Mouse (Mus musculus) frontal cortex, adult 2 months (tissue): ENCODE measurements around the gene Tmem30c. TPM values are rescaled to one million over a fixed set of nuclear protein-coding genes. Genes with fewer than 3 reads are reported as not detected.

Experiments
- DNase-seq, 2 experiments: peaks; one replicate each; pipeline ENCODE4 v3.0.0; 2022; ENCODE audit warnings: low spot score in 1 of 2; ENCODE audit errors: extremely low spot score in 1 of 2
- polyA plus RNA-seq: library from polyadenylated mRNA; depleted of rRNA; stranded (reverse); fragments of >200 nt; gene quantifications from 2 replicates; pipeline ENCODE4 v1.2.3, GENCODE M21; 2012

Gene Tmem30c
- polyA plus RNA-seq, 1 experiment = 1.7 TPM

DNA sequence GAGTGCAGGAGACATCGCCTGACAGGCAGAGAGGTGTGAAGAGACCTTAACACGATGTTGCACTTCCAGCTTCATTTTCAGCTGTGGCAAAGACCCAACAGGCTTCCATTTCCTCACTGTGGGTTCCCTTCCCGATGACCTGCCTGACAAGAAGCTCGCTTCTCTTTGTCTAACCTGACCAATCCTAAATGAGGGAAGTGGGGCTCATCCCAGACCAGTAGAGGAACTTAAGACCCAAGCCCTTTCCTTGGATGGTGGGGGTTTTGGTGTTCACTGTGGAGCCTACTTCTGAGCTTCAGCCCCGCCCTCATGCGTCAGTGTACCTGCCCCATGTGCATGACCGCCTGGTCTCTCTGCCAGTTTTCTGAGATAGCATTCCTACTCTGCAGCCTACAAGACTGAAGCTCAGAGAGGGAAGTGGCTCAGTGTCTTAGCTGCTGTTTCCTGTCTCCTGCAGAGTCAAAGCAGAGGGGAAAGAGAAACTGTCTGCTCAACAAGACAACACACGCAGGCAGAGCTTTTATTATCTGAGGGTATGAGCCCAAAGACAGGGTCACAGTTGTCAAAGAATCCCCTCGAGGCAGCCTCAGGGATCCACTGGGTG lies 8.9 kb upstream of the Tmem30c start:
- DNase-seq = no peak

DNA sequence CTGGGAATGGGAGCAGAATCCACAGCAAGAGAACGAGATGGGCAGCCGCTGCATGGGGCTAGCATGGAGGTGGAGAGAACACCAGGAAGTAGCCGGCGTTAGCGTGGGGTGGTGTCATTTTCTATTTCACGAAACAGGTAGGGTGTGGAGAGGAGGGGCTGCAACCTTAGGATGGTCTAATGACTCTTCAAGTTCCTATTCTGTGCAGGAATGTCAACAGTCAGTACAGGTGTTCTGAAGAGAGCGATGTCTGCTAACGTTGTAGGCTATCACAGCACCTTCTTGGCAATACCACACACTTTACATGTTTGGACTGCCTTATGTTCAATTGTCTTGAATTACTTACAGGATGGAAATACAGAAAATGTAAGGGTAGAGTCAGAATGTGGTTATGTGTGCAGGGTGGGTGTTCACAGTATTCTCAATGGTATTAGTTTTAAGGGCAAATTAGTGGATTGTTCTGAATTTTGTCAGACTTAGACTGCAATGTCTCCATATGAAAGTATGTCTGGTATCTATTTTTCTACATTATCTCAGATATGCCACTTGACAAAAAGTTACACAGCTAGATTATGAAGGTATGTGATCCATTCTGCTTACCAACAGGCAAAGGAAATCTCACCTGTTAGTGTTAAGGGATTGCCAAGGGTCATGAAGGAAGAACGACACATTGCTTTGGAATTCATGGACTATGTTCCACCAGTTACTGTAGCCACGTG lies 2.7 kb upstream of the Tmem30c start:
- no peak for DNase-seq

- DNase-seq = no peak
Measured at GRCm38 (mm10) chr16:57292296-57292695, 369 bp downstream of the Tmem30c start.

- no peak for DNase-seq
Measured at GRCm38 (mm10) chr16:57291696-57292095, 969 bp downstream of the Tmem30c start.

DNA sequence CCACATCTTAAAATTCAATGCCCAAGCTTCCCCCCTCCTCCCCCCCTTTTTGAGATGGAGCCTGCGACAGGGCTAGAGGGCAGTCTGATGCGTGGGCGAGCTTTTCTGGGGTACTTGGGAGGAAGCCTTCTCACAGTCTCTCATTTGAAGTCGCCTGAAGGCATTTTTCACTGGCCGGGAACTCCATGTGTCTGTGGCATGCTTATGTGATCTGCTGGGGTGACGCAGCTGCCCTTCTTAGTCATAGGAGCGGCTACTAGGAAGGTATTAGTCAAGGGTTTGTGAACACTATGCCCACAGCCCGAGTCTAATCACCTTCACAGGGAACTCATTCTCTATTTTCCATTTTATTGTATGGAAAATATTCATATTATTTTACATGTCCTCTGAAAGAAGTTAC lies 11.2 kb downstream of the Tmem30c start:
- DNase-seq = no peak

DNA sequence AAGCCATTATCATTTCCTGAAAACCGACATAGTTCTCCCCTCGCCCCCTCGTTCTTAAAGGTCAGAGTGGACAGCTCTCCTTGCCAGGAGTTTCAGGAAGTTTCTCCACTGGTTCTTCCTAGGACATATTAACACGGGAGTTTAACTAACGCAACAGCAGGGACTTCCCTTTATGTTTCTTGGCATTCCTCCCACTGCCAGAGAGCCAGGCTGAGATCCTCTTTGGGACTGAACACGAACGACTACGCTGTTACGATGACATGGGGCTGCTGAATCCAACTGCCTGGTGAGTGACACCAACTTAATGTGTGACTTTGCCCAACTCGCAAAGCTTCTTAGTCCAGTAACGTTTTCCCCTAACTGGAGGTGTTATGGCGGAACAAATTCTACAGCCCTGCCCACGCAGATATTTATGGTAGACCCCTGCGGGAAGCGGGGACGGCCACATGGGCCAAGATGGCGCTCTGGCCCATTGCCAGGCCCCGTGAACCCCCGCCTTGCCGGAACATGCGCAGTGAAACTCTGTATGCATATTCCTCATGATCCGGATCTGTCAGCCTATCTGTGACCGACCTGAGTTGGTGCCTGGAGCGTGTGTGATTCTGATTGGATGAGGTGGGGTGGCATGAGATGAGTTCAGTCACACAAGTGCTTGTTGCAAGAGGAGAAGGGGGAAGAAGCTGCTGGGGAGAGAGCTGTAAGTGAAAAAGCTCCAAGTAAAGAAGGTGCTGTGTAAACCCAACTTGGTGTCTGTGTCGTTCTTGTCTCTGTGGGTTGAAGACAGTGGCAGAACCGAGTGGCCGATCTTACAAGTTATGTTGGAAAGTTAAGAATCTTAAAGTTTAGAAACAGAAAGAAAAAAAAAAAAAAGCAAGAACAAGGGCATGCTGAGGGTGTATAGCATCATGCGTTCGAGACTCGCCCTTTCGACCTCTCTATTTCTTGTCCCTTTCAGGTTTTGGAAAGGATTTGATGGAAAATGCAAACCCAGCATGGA lies 12.1 kb downstream of the Tmem30c start:
- peak in 1 of 2 experiments; percentile 11 for DNase-seq

DNA sequence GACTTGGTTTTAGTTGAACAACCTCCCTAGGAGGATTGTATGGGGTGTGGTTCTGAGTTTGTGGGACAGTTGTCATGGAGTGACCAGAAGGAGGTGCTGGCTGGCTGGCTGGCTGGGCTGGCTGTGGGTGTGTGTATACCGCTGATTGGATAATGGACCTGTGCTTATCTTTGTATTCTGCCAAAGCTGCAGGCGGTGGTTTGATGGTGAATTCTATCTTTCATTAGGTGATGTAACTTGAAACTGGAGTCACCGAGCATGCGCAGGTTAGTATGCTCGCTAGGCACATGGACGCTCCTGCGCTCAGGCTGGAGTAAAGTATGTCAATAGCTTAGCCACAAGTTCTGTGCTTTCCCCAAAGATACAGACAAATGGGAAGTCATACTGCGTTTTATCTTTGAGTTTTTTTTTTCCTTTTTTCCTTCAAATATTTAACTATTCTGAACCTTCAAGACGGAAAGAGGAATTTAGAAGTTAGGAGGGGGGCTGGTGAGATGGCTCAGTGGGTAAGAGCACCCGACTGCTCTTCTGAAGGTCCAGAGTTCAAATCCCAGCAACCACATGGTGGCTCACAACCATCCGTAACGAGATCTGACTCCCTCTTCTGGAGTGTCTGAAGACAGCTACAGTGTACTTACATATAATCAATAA lies 13.6 kb downstream of the Tmem30c start:
- no peak for DNase-seq

- no peak for DNase-seq
Measured at GRCm38 (mm10) chr16:57269751-57270150, 22.9 kb downstream of the Tmem30c start.

GRCm38 (mm10) chr16:57268058-57268841 lies 24.4 kb downstream of the Tmem30c start:
- peak; percentile 53 to 81 for DNase-seq

DNA sequence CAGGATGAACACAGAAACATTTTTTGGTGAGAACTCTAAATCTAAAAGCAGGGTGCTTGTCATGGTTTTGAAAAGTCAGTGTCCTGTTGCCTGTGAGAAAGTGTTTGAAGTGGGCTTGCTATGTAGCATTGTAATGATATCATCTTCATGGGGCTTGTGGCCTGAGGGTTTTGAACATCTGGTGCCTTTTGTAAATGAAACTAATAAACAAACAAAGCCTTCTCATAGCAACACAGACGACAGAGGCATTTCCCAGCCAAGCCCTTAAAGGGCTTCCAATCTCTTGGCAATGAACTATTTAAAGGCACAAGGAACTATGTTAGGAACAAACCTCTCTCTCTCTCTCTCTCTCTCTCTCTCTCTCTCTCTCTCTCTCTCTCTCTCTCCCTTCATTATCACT lies 25.6 kb downstream of the Tmem30c start:
- no peak for DNase-seq

GRCm38 (mm10) chr16:57260152-57260551 lies 32.5 kb downstream of the Tmem30c start:
- no peak for DNase-seq

- no peak for DNase-seq
Measured at GRCm38 (mm10) chr16:57259356-57260083, 33.1 kb downstream of the Tmem30c start.

DNA sequence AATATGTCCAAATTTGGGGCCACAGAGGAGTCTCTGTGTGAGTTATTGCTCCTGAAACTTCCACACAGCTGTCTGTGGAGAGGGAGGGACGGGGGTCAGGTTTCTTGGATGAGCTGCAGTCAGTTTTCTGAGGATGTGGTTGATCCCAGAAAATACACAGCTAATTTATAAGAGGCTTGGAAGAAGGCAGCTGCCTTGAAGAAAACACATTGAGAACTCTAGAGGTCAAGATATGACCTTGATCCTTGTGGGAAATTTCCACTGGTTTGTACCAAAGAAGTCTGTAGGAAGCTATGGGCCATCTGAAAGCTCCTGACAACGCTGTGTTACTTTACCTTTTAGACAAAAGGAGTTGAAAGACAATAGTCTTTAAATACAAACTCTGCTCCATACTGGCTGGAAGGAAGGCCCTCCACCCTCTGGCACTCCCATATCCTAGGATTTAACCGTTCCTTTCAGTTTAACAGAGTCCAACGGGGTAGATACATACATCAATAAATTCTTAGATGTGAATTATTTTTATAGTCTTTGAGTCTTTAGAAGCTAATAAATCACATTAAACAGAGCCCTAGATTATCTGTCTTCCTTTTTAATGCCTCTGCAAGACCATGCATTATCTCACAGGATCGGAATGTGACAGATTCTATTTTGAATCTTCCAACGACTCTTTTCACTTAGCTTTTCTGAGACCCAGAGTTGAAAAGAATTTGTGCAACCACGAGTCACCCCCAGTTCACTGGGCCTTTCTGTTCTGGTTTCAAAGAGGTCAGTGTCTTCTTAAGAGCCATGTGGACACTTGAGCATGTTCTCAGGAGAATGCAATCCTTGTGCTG lies 40.9 kb downstream of the Tmem30c start:
- DNase-seq = no peak

GRCm38 (mm10) chr16:57250991-57251390 lies 41.7 kb downstream of the Tmem30c start:
- DNase-seq = no peak

- DNase-seq = no peak
Measured at GRCm38 (mm10) chr16:57247464-57247863, 45.2 kb downstream of the Tmem30c start.

DNA sequence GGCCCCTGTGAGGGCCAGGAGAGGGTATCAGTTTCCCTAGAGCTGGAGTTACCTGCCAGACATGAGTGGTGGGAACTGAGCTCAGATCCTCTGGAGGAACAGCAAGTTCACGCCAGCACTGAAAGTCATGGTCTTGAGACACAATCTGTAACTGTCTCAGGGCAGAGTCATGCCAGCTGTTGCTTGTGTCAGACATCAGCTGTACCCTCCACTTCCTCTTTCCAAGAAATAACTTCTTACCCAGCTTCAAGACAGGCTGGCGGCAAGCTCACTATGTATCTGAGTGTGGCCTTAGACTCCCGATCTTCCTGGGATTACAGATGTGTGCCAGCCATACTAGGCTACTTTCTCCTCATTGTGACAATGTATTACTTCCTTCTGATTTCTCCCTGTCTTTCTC lies 46.1 kb downstream of the Tmem30c start:
- no peak for DNase-seq

DNA sequence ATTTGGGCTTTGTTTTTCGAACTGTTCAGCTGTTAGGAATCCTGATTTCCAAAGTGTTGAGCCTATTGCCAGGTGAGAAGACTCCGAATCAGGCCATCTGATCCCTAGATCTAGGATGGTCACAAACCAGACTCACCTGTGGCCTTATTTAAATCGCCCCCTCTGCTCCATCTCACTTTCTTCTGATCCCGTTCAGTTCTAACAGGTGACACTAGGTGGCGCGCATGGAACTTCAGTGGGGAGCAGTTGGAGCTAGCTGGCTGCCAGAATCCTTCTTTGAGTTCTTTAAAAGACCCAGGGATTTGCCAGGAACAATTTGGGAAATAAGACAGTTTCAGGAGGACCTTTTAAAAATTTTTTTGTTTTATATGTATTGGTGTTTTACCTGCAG lies 48.8 kb downstream of the Tmem30c start:
- DNase-seq = peak; percentile 56 to 91

DNA sequence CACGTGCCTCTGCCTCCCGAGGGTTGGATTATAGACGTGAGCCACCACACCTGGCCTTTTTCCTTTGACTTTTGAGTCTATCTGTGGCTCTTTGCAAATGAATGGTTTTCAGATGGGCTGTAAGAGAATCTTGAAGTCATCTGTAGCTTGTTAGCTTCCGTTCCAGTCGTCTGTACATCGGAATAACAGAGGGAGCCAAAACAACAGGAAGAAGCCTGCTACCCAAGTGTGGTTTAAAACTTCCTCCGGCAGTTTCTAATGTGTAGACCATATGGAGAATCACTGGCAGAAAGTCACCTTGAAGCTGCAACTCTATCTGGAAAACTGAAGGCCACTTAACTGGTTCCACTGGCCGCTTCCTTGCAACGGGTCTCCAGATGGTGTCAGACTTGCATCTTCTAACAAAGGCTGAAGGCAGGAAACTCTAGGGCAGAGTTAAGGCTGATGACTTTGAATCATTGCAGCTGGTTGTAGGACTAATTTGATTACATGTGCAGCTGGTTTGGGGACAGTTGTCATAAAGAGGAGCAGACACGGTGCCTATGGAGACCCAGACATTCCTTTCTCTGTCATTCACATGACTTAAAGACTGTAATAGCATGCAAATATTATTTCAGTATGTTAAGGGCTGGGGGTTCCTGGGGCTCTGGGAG lies 49.3 kb downstream of the Tmem30c start:
- no peak for DNase-seq
